ENCODE assay signal across 8 mouse cellular contexts in genomic region chr4:132260404-132261379, GRCm38 (mm10). TPM values are rescaled to one million over a fixed set of nuclear protein-coding genes. Genes with fewer than 3 reads are reported as not detected.
A peak's percentile ranks its signal among the peaks of the same experiment; 100 is the strongest.
DNase-seq lines count a peak whose midpoint lies in the region; ATAC-seq and TF ChIP-seq lines count a peak whose summit lies in the region.

No protein-coding gene starts in this region.

- H3K27ac ChIP-seq in ES-E14 (ENCODE audit: insufficient read depth, low read depth, low read length, poor library complexity, severe bottlenecking), result peak overlapping the region; percentile 96
- peak overlapping the region; percentile 95 for H3K27ac ChIP-seq in intestine, embryonic 16.5 days (ENCODE audit: low read length)
- H3K27ac ChIP-seq in lung, embryonic 15.5 days, result peak overlapping the region; percentile 95

- in situ Hi-C loops in ES-E14 (cut with MboI; ENCODE audit: low sequenced_read_pairs in 2 of 2, unreplicated experiment in 2 of 2), result no loop called here

- peaks cover 2% of the 10 kb centered on the region; the same call in 1 of the 2 replicates for H3K36me3 ChIP-seq in ES-E14 (ENCODE audit: control insufficient read depth, insufficient read depth, low read length, poor library complexity, severe bottlenecking)
- no peaks in the 10 kb centered on the region for H3K36me3 ChIP-seq in intestine, embryonic 16.5 days (ENCODE audit: control insufficient read depth, insufficient read depth, low read length)
- no peaks in the 10 kb centered on the region for H3K36me3 ChIP-seq in lung, embryonic 15.5 days

- peak overlapping the region; percentile 88 to 93 for H3K4me3 ChIP-seq in ES-E14 (ENCODE audit: insufficient read depth in 1 of 2, low read depth in 1 of 2, low read length in 2 of 2, poor library complexity in 1 of 2, severe bottlenecking in 1 of 2)
- peak overlapping the region; percentile 85 for H3K4me3 ChIP-seq in intestine, embryonic 16.5 days (ENCODE audit: low read length)
- peak overlapping the region; percentile 77 for H3K4me3 ChIP-seq in lung, embryonic 15.5 days

- peak; percentile 89 for ATAC-seq in intestine, embryonic 16.5 days
- peak; percentile 89 for ATAC-seq in lung, embryonic 15.5 days (ENCODE audit: borderline replicate concordance, extremely low read depth, low FRiP score, low TSS enrichment)

- H3K27me3 ChIP-seq in intestine, embryonic 16.5 days (replicated peaks; ENCODE audit: control insufficient read depth, insufficient read depth, low read length), result no peaks in the 10 kb centered on the region
- no peaks in the 10 kb centered on the region for H3K27me3 ChIP-seq in lung, embryonic 15.5 days

- peak overlapping the region; percentile 86 for H3K9ac ChIP-seq in ES-E14 (ENCODE audit: insufficient read depth, low read depth, low read length, poor library complexity, severe bottlenecking)
- H3K9ac ChIP-seq in intestine, embryonic 16.5 days (ENCODE audit: low read depth, low read length), result peak overlapping the region; percentile 97
- peak overlapping the region; percentile 82 for H3K9ac ChIP-seq in lung, embryonic 15.5 days

- H3K4me2 ChIP-seq in intestine, embryonic 16.5 days (ENCODE audit: low read depth, low read length), result peak overlapping the region; percentile 77
- H3K4me2 ChIP-seq in lung, embryonic 15.5 days, result peak overlapping the region; percentile 68

- WGBS in intestine, embryonic 16.5 days, result 2% methylated on average over 31 of the region's 64 CpGs
- 1% methylated on average over 27 of the region's 64 CpGs for WGBS in lung, embryonic 15.5 days

- H3K9me3 ChIP-seq in ES-E14 (ENCODE audit: control insufficient read depth, insufficient read depth, low read depth, low read length), result no peaks in the 10 kb centered on the region
- H3K9me3 ChIP-seq in intestine, embryonic 16.5 days (ENCODE audit: control insufficient read depth, low read length), result no peaks in the 10 kb centered on the region
- no peaks in the 10 kb centered on the region for H3K9me3 ChIP-seq in lung, embryonic 15.5 days

- peak; percentile 63 for DNase-seq in 3134 (ENCODE audit: extremely low read depth, insufficient read length, low spot score)
- no peak for DNase-seq in ES-E14 (ENCODE audit: low read depth, low spot score)
- peak; percentile 37 to 65 for DNase-seq in cerebellum, postnatal 36 days
- DNase-seq in gastrocnemius, postnatal 4 days (ENCODE audit: low spot score in 2 of 2), result peak; percentile 40 to 62
- peak; percentile 15 for DNase-seq in ovary, adult 18-20 months (ENCODE audit: low spot score)
- DNase-seq in frontal cortex, postnatal 36 days (ENCODE audit: low spot score in 2 of 2), result no peak

- peaks cover 4 to 10% of the 10 kb centered on the region in 2 experiments for H3K4me1 ChIP-seq in ES-E14 (ENCODE audit: control insufficient read depth in 2 of 2, insufficient read depth in 2 of 2, low read length in 2 of 2, poor library complexity in 1 of 2)
- H3K4me1 ChIP-seq in intestine, embryonic 16.5 days (ENCODE audit: control insufficient read depth, insufficient read depth, low read length), result peaks cover 10% of the 10 kb centered on the region
- peaks cover 22% of the 10 kb centered on the region for H3K4me1 ChIP-seq in lung, embryonic 15.5 days

TF ChIP-seq in ES-E14, 5 proteins besides CTCF, POLR2A, EP300 and RAD21:
- TF ChIP-seq MAFK (IDR thresholded peaks at IDR 0.05; ENCODE audit: insufficient read depth, low read depth, low read length) (no peak), CHD2 (IDR thresholded peaks at IDR 0.05; ENCODE audit: low read depth, low read length) (no peak), ZC3H11A (IDR thresholded peaks at IDR 0.05; ENCODE audit: borderline replicate concordance, low read depth, low read length) (no peak), ZNF384 (IDR thresholded peaks at IDR 0.05; ENCODE audit: low read depth, low read length) (no peak), HCFC1 (IDR thresholded peaks at IDR 0.05; ENCODE audit: borderline replicate concordance, insufficient read depth, low read length) (no peak)

RNA-seq across cellular contexts. Expression of gene Gmeb1, which starts 0.7 kb away (rescaled TPM):
- 20.7 and 22.3 TPM in 2 replicates for total RNA-seq in ES-E14 (2012; rRNA removed)
- total RNA-seq in gastrocnemius, postnatal 4 days (2021), result 10 to 100 TPM; 18.7 to 19.5 TPM
- 25.9 and 30.2 TPM in 2 replicates for polyA plus RNA-seq in intestine, embryonic 16.5 days (2015; fragmentation: Nextera tagmentation; extraction: Ambion mirVana)
- 35.4 and 38.1 TPM in 2 replicates for polyA plus RNA-seq in lung, embryonic 15.5 days (2015; fragmentation: Nextera tagmentation; extraction: Ambion mirVana)

RNA-seq across cellular contexts. Expression of gene Taf12, which starts 13.5 kb away (rescaled TPM):
- 12.1 and 21.9 TPM in 2 replicates for total RNA-seq in ES-E14 (2012; rRNA removed)
- total RNA-seq in gastrocnemius, postnatal 4 days (2021), result 10 to 100 TPM; 26.6 to 29.2 TPM
- polyA plus RNA-seq in intestine, embryonic 16.5 days (2015; fragmentation: Nextera tagmentation; extraction: Ambion mirVana), result 39.8 and 41.1 TPM in 2 replicates
- polyA plus RNA-seq in lung, embryonic 15.5 days (2015; fragmentation: Nextera tagmentation; extraction: Ambion mirVana), result 46.0 and 48.5 TPM in 2 replicates

RNA-seq across cellular contexts. Expression of gene Rab42, which starts 42.5 kb away (rescaled TPM):
- total RNA-seq in ES-E14 (2012; rRNA removed), result 0.69 and 1.1 TPM in 2 replicates
- total RNA-seq in gastrocnemius, postnatal 4 days (2021), result 1 to 10 TPM; 1.0 to 1.3 TPM
- 5.3 and 7.8 TPM in 2 replicates for polyA plus RNA-seq in intestine, embryonic 16.5 days (2015; fragmentation: Nextera tagmentation; extraction: Ambion mirVana)
- polyA plus RNA-seq in lung, embryonic 15.5 days (2015; fragmentation: Nextera tagmentation; extraction: Ambion mirVana), result 1.4 and 2.5 TPM in 2 replicates

RNA-seq across cellular contexts. Expression of gene Ythdf2, which starts 48.6 kb away (rescaled TPM):
- 56.1 and 67.7 TPM in 2 replicates for total RNA-seq in ES-E14 (2012; rRNA removed)
- 10 to 100 TPM; 44.7 to 53.4 TPM for total RNA-seq in gastrocnemius, postnatal 4 days (2021)
- 62.4 and 73.7 TPM in 2 replicates for polyA plus RNA-seq in intestine, embryonic 16.5 days (2015; fragmentation: Nextera tagmentation; extraction: Ambion mirVana)
- 105 and 109 TPM in 2 replicates for polyA plus RNA-seq in lung, embryonic 15.5 days (2015; fragmentation: Nextera tagmentation; extraction: Ambion mirVana)

Comparison
In these comparisons a context has a peak if more than half of its experiments do, and no peak if none do; other contexts are left out.
1. DNase-seq: peak in 3134 (single experiment), cerebellum, postnatal 36 days (2 of 2), gastrocnemius, postnatal 4 days (2 of 2) and ovary, adult 18-20 months (single experiment); none in ES-E14 (single experiment) and frontal cortex, postnatal 36 days (0 of 2).
2. Peak in every context shown above with its lines, with median percentiles within 50 percentile points of each other: H3K27ac ChIP-seq, H3K4me3 ChIP-seq and H3K9ac ChIP-seq.